ENCODE assay signal across 28 mouse cellular contexts in genomic region chr5:28176023-28176422, GRCm38 (mm10). TPM values are rescaled to one million over a fixed set of nuclear protein-coding genes. Genes with fewer than 3 reads are reported as not detected.
DNase-seq lines count a peak whose midpoint lies in the region; ATAC-seq lines count a peak whose summit lies in the region.
"Had no signal": no experiment of that assay in that cellular context is flagged by ENCODE, and none has a peak within 500 bp of the region (broad histone marks: within the 10 kb centered on the region; RNA-seq: fewer than 3 reads in every experiment).

No protein-coding gene starts in this region.

- no peak overlapping the region for H3K4me3 ChIP-seq in hindbrain, embryonic 11.5 days (ENCODE audit: low read depth, low read length)
- H3K4me3 ChIP-seq in limb, embryonic 10.5 days = no peak overlapping the region
- H3K4me3 ChIP-seq in midbrain, embryonic 15.5 days = no peak overlapping the region
- H3K4me3 ChIP-seq: embryonic facial prominence, embryonic 13.5 days; forebrain, embryonic 13.5 days; limb, embryonic 13.5 days; liver, embryonic 12.5 days; neural tube, embryonic 12.5 days had no signal

- 5% methylated on average over 4 of the region's 4 CpGs for WGBS in hindbrain, embryonic 11.5 days
- WGBS in limb, embryonic 10.5 days = 8% methylated on average over 4 of the region's 4 CpGs
- 8% methylated on average over 4 of the region's 4 CpGs for WGBS in midbrain, embryonic 15.5 days

- no peaks in the 10 kb centered on the region for H3K36me3 ChIP-seq in hindbrain, embryonic 11.5 days (ENCODE audit: control insufficient read depth, insufficient read depth, low read length)
- H3K36me3 ChIP-seq in limb, embryonic 10.5 days = no peaks in the 10 kb centered on the region
- no peaks in the 10 kb centered on the region for H3K36me3 ChIP-seq in midbrain, embryonic 15.5 days (replicated peaks)
- H3K36me3 ChIP-seq: embryonic facial prominence, embryonic 13.5 days; limb, embryonic 13.5 days; liver, embryonic 12.5 days; neural tube, embryonic 12.5 days had no signal

- peak overlapping the region; percentile 30; the same call in 1 of the 2 replicates for H3K27ac ChIP-seq in hindbrain, embryonic 11.5 days (ENCODE audit: low read depth, low read length)
- no peak overlapping the region for H3K27ac ChIP-seq in limb, embryonic 10.5 days
- H3K27ac ChIP-seq in midbrain, embryonic 15.5 days = peak overlapping the region; percentile 68
- H3K27ac ChIP-seq: embryonic facial prominence, embryonic 13.5 days; forebrain, embryonic 13.5 days; gastrocnemius, adult 2 months; limb, embryonic 13.5 days; liver, embryonic 12.5 days; neural tube, embryonic 12.5 days had no signal

- H3K4me1 ChIP-seq in hindbrain, embryonic 11.5 days (replicated peaks; ENCODE audit: control insufficient read depth, insufficient read depth, low read length) = no peaks in the 10 kb centered on the region
- H3K4me1 ChIP-seq in limb, embryonic 10.5 days = peaks cover 15% of the 10 kb centered on the region
- peaks cover 27% of the 10 kb centered on the region for H3K4me1 ChIP-seq in midbrain, embryonic 15.5 days
- H3K4me1 ChIP-seq: limb, embryonic 13.5 days; liver, embryonic 12.5 days; neural tube, embryonic 12.5 days had no signal

- peaks cover 88% of the 10 kb centered on the region for H3K27me3 ChIP-seq in hindbrain, embryonic 11.5 days (ENCODE audit: control insufficient read depth, insufficient read depth, low read length)
- H3K27me3 ChIP-seq in limb, embryonic 10.5 days (ENCODE audit: low read depth, poor library complexity, severe bottlenecking) = peaks cover 98% of the 10 kb centered on the region
- peaks cover 47% of the 10 kb centered on the region for H3K27me3 ChIP-seq in midbrain, embryonic 15.5 days (replicated peaks)

- 0 out of 2 replicates have a peak overlapping the region, but pooled peaks have one; percentile 11 for H3K9ac ChIP-seq in hindbrain, embryonic 11.5 days (ENCODE audit: low read depth, low read length)
- no peak overlapping the region for H3K9ac ChIP-seq in midbrain, embryonic 15.5 days
- H3K9ac ChIP-seq: embryonic facial prominence, embryonic 13.5 days; forebrain, embryonic 13.5 days; limb, embryonic 13.5 days; liver, embryonic 12.5 days; neural tube, embryonic 12.5 days had no signal

- no peaks in the 10 kb centered on the region for H3K9me3 ChIP-seq in hindbrain, embryonic 11.5 days (ENCODE audit: control insufficient read depth, low read length)
- H3K9me3 ChIP-seq in limb, embryonic 10.5 days (replicated peaks) = no peaks in the 10 kb centered on the region
- no peaks in the 10 kb centered on the region for H3K9me3 ChIP-seq in midbrain, embryonic 15.5 days
- H3K9me3 ChIP-seq: embryonic facial prominence, embryonic 13.5 days; forebrain, embryonic 13.5 days; limb, embryonic 13.5 days; liver, embryonic 12.5 days; neural tube, embryonic 12.5 days had no signal

- H3K4me2 ChIP-seq in hindbrain, embryonic 11.5 days (replicated peaks; ENCODE audit: low read depth, low read length) = peak overlapping the region; percentile 7; the same call in 1 of the 2 replicates
- 0 out of 2 replicates have a peak overlapping the region, but pooled peaks have one; percentile 38 for H3K4me2 ChIP-seq in midbrain, embryonic 15.5 days
- H3K4me2 ChIP-seq: embryonic facial prominence, embryonic 13.5 days; forebrain, embryonic 13.5 days; limb, embryonic 13.5 days; liver, embryonic 12.5 days; neural tube, embryonic 12.5 days had no signal

- no peak for ATAC-seq in hindbrain, embryonic 11.5 days (ENCODE audit: low FRiP score)
- no peak for ATAC-seq in midbrain, embryonic 15.5 days (replicated peaks)
- no peak for ATAC-seq in megakaryocyte, adult 5-6 weeks (ENCODE audit: poor library complexity, severe bottlenecking)
- ATAC-seq: activated CD4-positive, CD25-positive, alpha-beta regulatory T cell, adult 4 months; intestine, embryonic 16.5 days; liver, embryonic 12.5 days had no signal

- DNase-seq in A20 (ENCODE audit: low read depth, low spot score) = peak; percentile 4
- no peak for DNase-seq in hindbrain, embryonic 11.5 days (ENCODE audit: low spot score)
- peak; percentile 35 for DNase-seq in limb, embryonic 10.5 days (ENCODE audit: low spot score)
- DNase-seq in cerebellum, adult 9-10 months = no peak
- no peak for DNase-seq in gastrocnemius, adult 8-10 months (ENCODE audit: low spot score in 2 of 2)
- DNase-seq: adrenal gland, postnatal 14 days; cerebellum, adult 8-10 months; gastrocnemius, adult 2 months; kidney, postnatal 36 days; lung, adult 18-20 months; lung, postnatal 14 days; thymus, postnatal 14 days had no signal

RNA-seq across cellular contexts. Expression of gene En2, which starts 10.5 kb away (rescaled TPM):
- polyA plus RNA-seq in hindbrain, embryonic 11.5 days (2014; fragmentation: Nextera tagmentation; extraction: Ambion mirVana) = 1.1 and 1.2 TPM in 2 replicates
- polyA plus RNA-seq in limb, embryonic 10.5 days (2016; fragmentation: Nextera tagmentation; extraction: Ambion mirVana) = not detected in 2 replicates
- 0.93 and 1.5 TPM in 2 replicates for polyA plus RNA-seq in midbrain, embryonic 15.5 days (2015; fragmentation: Nextera tagmentation; extraction: Ambion mirVana)
- total RNA-seq in megakaryocyte, adult 5-6 weeks (2015) = not detected in 2 replicates
- not detected in 2 replicates for total RNA-seq in megakaryocyte, adult 5-6 weeks (2017)
- total RNA-seq in gastrocnemius, adult 8-10 months (2022) = under 1 TPM; 0.38 to 0.48 (median 0.44) TPM
- total RNA-seq: common myeloid progenitor, adult 5-6 weeks; hematopoietic stem cell, adult 5-6 weeks; megakaryocyte progenitor cell, adult 5-6 weeks had no signal
- polyA plus RNA-seq: activated CD4-positive, CD25-positive, alpha-beta regulatory T cell, adult 4 months; embryonic facial prominence, embryonic 13.5 days; gonadal fat pad, adult 2 months; heart, embryonic 16.5 days; intestine, embryonic 16.5 days; limb, embryonic 13.5 days; liver, embryonic 12.5 days; spleen, adult 2 months; stomach, embryonic 14.5 days had no signal

Comparison
In these comparisons a context has a peak if more than half of its experiments do, and no peak if none do; other contexts are left out.
1. DNase-seq: peak in A20 (single experiment) and limb, embryonic 10.5 days (single experiment); none in hindbrain, embryonic 11.5 days (single experiment), cerebellum, adult 9-10 months (single experiment) and gastrocnemius, adult 8-10 months (0 of 2).